Mouse (Mus musculus): ENCODE measurements around the gene Ifnlr1. TPM values are rescaled to one million over a fixed set of nuclear protein-coding genes. Genes with fewer than 3 reads are reported as not detected.
"Not testable (repeated sequence)": the region's sequence is repeated elsewhere in the genome, so short reads cannot be mapped to it uniquely, and the experiment has no call there.

Ifnlr1 gene
- total RNA-seq, 2 experiments from 2014 or later, result 0.16 to 0.17 TPM

- no peak for DNase-seq (ENCODE audit: low spot score in 2 of 2)
These were observed 2.5 kb upstream of the Ifnlr1 start for GRCm38 (mm10) chr4:135683553-135683952.

- DNase-seq (ENCODE audit: low spot score in 2 of 2), result no peak
These were observed 1.4 kb upstream of the Ifnlr1 start for GRCm38 (mm10) chr4:135684731-135685130.

GRCm38 (mm10) chr4:135686568-135686953 lies 474 bp downstream of the Ifnlr1 start:
- no peak for DNase-seq (ENCODE audit: low spot score in 2 of 2)

- no peak for DNase-seq (ENCODE audit: low spot score in 2 of 2)
These were observed 3.7 kb downstream of the Ifnlr1 start for GRCm38 (mm10) chr4:135689797-135690196.

- no peak for DNase-seq (ENCODE audit: low spot score in 2 of 2)
These were observed 4.2 kb downstream of the Ifnlr1 start for GRCm38 (mm10) chr4:135690241-135690640.

GRCm38 (mm10) chr4:135692916-135693315 lies 6.8 kb downstream of the Ifnlr1 start:
- DNase-seq (ENCODE audit: low spot score in 2 of 2), result no peak

GRCm38 (mm10) chr4:135698498-135698897 lies 12.4 kb downstream of the Ifnlr1 start:
- no peak for DNase-seq (ENCODE audit: low spot score in 2 of 2)

GRCm38 (mm10) chr4:135703497-135703896 lies 17.4 kb downstream of the Ifnlr1 start:
- no peak for DNase-seq (ENCODE audit: low spot score in 2 of 2)

GRCm38 (mm10) chr4:135704016-135704415 lies 17.9 kb downstream of the Ifnlr1 start:
- DNase-seq (ENCODE audit: low spot score in 2 of 2), result no peak

- DNase-seq (ENCODE audit: low spot score in 2 of 2), result no peak
These were observed 20.0 kb downstream of the Ifnlr1 start for GRCm38 (mm10) chr4:135706045-135706444.

- peak; percentile 53 to 73 for DNase-seq (ENCODE audit: low spot score in 2 of 2)
These were observed 23.0 kb downstream of the Ifnlr1 start for GRCm38 (mm10) chr4:135709072-135709564.

GRCm38 (mm10) chr4:135709621-135710020 lies 23.5 kb downstream of the Ifnlr1 start:
- no peak for DNase-seq (ENCODE audit: low spot score in 2 of 2)

- DNase-seq (ENCODE audit: low spot score in 2 of 2), result no peak
These were observed 24.3 kb downstream of the Ifnlr1 start for GRCm38 (mm10) chr4:135710392-135710791.

- no peak for DNase-seq (ENCODE audit: low spot score in 2 of 2)
These were observed 28.7 kb downstream of the Ifnlr1 start for GRCm38 (mm10) chr4:135714776-135715175.

- not testable (repeated sequence) for DNase-seq (ENCODE audit: low spot score in 2 of 2)
These were observed 30.4 kb downstream of the Ifnlr1 start for GRCm38 (mm10) chr4:135716438-135716837.

GRCm38 (mm10) chr4:135722540-135723290 lies 36.6 kb downstream of the Ifnlr1 start:
- no peak for DNase-seq (ENCODE audit: low spot score in 2 of 2)

- DNase-seq (ENCODE audit: low spot score in 2 of 2), result no peak
These were observed 40.3 kb downstream of the Ifnlr1 start for GRCm38 (mm10) chr4:135726416-135726815.

- DNase-seq (ENCODE audit: low spot score in 2 of 2), result no peak
These were observed 41.7 kb downstream of the Ifnlr1 start, which contains the start of gene Il22ra1 for GRCm38 (mm10) chr4:135727817-135728216. Gene Il22ra1, plus strand, starts transcription at chr4:135728172.

GRCm38 (mm10) chr4:135730204-135730603 lies 44.1 kb downstream of the Ifnlr1 start:
- DNase-seq (ENCODE audit: low spot score in 2 of 2), result no peak

GRCm38 (mm10) chr4:135730951-135731350 lies 44.9 kb downstream of the Ifnlr1 start:
- no peak for DNase-seq (ENCODE audit: low spot score in 2 of 2)

GRCm38 (mm10) chr4:135733901-135734300 lies 47.8 kb downstream of the Ifnlr1 start:
- DNase-seq (ENCODE audit: low spot score in 2 of 2), result no peak

GRCm38 (mm10) chr4:135736903-135737302 lies 50.8 kb downstream of the Ifnlr1 start:
- no peak for DNase-seq (ENCODE audit: low spot score in 2 of 2)

GRCm38 (mm10) chr4:135738237-135738636 lies 52.1 kb downstream of the Ifnlr1 start:
- DNase-seq (ENCODE audit: low spot score in 2 of 2), result no peak

All from gastrocnemius, postnatal 4 days (tissue).